Mouse (Mus musculus): ENCODE results near the gene Hfe2.

The Hfe2 gene

DNA sequence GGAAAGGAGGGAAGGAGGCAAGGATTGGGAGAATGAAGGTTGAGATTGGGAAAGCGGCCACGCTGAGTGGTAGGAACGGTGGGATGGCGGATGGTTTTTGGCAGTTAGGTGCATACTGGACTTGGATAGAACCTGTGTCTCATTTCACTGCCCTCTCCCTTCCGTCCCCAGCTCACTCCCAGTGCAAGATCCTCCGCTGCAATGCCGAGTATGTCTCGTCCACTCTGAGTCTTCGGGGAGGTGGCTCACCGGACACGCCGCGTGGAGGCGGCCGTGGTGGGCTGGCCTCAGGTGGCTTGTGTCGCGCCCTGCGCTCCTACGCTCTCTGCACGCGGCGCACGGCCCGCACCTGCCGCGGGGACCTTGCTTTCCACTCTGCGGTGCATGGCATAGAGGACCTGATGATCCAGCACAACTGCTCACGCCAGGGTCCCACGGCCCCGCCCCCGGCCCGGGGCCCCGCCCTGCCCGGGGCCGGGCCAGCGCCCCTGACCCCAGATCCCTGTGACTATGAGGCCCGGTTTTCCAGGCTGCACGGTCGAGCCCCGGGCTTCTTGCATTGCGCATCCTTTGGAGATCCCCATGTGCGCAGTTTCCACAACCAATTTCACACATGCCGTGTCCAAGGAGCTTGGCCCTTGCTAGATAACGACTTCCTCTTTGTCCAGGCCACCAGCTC, 2.0 kb downstream of the Hfe2 start:
- DNase-seq (ENCODE audit: low read depth, low spot score): no peak

DNA sequence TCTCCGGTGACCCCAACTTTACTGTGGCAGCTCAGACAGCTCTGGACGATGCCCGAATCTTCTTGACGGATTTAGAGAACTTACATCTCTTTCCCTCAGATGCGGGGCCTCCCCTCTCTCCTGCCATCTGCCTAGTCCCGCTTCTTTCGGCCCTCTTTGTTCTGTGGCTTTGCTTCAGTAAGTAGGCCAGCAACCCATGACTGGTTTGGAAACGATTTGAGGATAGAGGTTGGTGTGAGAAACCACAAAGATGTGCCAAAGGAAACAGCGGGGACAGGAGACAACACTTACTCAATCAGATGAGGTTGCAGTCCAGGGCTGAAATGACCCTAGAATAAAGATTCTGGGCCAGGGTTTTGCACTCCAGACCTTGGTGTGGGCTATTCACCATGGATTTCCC, 3.5 kb downstream of the Hfe2 start:
- no peak for DNase-seq (ENCODE audit: low read depth, low spot score)

DNA sequence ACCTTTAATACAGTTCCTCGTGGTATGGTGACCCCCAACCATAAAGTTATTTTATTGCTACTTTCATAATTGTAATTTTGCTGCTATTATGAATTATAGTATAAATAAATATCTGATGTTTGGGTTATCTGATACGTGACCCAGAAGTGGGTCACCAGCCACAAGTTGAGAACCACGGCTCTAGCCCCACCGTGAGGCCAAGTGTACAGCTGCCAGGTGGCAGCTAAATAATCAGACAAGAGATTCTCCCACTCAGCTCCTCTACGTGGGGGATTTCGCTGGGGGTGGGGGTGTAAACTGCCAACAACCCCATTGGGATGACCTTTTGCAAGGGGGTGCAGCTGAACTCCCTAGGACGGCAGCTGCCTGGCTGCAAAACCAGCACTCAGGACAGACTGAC, 7.1 kb downstream of the Hfe2 start:
- no peak for DNase-seq (ENCODE audit: low read depth, low spot score)

DNA sequence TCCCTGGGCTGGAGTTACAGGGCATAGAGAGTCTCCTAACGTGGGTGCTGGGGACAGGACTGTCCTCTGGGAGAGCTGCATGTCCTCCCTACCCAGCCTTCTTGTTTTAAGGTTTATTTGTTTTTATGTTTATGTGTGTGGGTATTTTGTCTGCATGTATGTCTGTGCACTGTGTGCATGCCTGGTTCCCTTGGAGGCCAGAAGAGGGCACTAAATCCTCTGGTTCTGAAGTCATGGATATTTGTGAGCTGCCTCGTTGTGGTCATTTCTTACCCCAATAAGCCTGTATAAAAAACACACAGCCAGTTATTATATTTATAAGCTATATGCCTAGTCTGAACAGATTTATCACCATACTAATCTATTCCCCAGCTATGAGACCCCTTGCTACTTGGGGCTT, 9.3 kb downstream of the Hfe2 start:
- no peak for DNase-seq (ENCODE audit: low read depth, low spot score)

DNA sequence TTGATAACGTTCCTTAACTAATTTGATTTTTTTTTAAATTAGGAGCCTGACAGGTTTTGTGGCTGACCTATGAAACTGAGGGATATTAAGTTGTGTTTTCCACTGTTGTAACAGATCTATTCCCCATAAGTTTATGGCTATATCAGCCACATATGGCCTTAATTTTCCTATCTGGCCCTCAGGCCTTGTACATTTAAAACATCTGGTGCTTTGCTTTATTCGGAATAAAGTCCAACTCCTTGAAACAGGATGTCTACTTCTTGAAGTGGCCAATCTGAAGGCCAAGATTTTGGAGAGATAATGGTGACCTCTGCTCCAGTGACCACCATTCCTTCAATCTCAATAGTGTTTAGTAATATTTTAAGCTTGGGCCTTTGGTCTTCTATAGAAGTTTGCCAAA, 14.3 kb downstream of the Hfe2 start:
- no peak for DNase-seq (ENCODE audit: low read depth, low spot score)

DNA sequence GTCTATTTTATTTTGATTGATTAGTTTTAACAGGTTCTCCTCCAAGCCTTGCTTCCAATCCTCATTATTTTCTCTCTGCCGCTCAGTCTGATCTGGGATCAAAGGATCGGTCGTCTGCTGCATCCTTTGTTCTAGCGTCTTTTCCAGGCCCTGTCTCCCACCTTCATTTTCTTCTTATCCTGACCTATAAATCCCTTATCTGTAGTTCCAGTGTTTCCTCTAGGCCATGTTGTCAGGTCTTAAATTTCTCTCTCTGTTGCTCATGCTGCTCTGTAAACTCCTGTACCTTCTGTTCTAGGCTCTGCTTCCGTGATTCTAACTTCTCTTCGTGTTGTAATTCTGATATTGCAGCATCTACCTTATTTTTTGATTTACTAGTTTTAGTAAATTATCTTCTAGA, 15.8 kb downstream of the Hfe2 start:
- DNase-seq (ENCODE audit: low read depth, low spot score): no peak

DNA sequence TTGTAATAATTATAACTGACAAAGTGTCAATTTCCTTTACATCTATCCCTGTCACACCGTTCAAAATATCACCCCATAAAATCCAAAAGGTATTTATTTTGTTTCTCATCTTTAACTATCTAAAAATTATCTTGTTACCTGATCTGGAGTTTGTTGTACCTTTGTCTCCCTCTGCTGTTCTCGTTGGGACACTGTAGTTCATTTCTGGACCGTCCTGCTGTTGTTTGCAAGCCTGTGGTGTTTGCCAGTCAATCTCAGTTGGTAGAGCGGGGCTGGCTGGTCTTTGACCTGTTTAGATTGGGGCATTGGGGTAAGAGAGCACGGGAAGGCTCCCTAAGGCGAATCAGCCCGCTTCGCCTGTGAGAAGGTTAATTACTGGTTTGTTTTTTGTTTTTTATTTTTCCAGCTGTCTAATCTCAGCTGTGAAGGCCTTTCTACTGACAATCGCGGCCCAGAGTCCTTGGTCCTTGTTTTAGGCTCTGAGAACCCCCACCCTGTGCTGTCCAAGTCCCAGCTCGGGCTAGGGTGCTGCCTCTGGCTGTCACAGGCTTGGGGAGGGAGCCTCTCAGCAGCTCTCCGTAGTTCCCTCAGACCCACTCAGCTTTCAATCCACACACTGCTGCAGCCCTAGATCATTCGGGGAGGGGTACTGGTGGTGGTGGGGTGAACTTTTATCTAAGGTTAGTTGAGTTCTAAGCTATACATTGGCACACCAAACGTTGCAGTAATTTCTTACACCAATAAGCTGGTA, 16.5 kb downstream of the Hfe2 start:
- DNase-seq (ENCODE audit: low read depth, low spot score): no peak

DNA sequence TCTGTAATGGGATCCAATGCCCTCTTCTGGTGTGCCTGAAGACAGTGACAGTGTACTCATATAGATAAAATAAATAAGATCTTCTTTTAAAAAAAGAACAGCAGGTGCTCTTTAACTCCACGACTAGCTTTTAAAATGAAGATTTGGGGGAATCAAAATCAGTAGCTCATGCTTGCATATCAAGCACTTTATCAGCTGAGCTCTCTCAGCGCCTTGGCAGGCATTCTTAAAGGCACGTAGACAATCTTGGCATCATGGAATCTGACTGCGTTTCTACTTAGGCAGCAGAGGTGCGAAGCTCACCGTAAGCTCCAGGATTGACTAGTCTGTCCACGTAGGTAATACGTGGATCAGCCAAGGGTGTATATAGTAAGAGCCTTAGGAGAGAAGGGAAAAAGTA, 17.6 kb downstream of the Hfe2 start:
- DNase-seq (ENCODE audit: low read depth, low spot score): no peak

DNA sequence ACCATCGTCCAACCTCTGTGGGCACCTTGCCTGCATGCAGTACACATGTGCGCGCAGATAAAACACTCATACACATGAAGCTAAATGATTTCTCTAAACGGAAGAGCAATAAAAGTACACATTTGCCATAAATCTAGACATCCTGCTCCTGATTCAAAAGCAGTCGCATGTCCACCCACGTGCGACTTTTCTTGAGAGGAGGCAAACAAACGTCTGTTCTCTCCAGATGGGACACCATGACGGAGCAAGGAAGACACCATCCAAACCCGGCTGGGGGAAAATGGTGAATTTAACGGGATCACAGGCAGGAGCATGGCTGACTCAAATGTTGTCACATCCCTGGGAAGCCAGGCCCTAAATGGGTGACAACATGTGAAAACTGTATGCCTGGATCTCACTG, 18.4 kb downstream of the Hfe2 start:
- DNase-seq (ENCODE audit: low read depth, low spot score): no peak

DNA sequence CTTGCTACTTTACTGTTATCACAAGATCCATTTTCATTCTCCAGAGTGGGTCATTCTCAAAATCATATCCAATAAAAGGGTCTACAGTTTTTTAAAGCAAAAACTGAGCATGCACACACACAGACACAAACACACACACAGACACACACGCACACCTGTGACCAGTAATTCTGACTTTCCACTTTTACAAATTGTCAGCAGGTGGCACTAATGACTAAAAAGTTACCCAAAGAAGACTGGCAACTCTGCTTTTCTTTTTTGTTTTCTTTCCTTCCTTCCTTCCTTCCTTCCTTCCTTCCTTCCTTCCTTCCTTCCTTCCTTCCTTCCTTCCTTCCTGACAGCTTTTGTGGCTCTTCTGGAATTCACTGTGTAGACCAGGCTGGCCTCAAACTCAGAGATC, 20.6 kb downstream of the Hfe2 start:
- no peak for DNase-seq (ENCODE audit: low read depth, low spot score)

DNA sequence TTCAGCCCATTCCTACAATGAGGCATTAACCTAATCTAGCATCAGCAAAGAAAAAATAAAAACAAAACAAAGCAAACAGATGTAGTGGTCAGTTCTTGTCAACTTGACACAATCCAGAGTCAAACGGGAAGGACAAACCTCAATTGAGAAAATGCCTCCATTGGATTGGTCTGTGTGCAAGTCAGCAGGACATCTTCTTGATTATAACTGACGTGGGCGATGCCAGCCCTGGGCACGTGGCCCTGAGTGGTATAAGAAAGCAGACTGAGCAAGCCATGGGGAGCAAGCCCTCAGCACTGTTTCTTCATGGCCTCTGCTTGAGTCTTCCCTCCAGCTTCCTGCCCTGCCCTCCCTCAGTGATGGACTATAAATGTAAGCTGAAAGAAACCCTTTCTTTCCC, 21.9 kb downstream of the Hfe2 start:
- DNase-seq (ENCODE audit: low read depth, low spot score): no peak

DNA sequence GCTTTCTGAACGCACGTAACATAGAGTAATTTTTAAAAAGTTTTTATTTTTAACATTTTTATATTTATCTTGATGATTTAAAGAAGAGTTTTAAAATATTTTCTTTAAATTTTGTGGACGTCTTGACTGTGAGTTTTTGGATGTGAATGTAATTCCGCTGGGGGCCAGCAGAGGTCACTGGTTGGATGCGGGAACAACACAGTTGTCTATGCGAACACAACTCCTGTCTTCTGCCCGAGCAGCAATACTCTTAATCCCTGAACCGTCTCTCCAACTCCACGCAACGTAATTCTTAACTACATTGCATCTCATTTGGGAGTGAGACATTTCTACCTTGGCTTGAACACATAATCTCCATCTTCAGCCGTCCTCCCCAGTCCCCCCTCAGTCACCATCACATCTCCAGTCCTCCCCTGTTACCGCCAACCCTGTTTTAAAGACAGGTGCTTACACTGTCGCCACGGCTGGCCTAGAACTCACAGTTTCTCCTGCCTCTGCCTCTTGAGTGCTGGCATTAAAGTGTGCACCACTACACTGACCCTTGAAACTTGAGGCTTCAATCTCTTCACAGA, 22.5 kb downstream of the Hfe2 start:
- DNase-seq (ENCODE audit: low read depth, low spot score): no peak

DNA sequence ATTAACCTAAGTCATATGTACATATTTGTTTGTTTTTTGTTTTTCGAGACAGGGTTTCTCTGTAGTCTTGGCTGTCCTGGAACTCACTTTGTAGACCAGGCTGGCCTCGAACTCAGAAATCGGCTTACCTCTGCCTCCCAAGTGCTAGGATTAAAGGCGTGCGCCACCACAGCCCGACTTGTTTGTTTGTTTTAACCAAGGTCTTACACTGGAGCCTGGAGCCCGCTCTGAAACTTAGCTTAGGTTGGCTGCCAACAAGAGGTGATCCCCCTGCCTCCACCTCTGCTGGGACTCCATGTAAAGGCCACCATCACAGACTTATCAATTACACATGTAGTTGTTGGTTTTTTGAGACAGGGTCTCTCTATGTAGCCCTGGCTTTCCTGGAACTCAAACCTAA, 23.9 kb downstream of the Hfe2 start:
- no peak for DNase-seq (ENCODE audit: low read depth, low spot score)

DNA sequence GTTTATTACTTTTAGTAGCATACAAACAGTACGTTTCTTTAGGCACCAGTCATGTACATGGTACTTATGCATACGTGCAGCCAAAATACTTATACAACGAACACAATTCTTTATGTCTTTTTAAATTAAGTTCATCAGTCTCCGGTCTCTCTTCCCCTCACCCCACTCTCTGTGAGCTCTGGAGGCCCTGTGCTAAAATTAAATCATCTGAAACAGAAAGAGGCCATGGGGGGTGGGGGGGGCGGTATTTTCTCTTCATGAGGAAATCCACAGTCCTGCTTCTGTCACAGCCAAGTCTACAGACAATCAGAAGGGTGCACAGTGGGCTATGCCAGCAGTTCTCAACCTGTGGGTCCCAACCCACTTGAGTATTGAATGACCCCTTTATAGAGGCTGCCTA, 24.4 kb downstream of the Hfe2 start:
- no peak for DNase-seq (ENCODE audit: low read depth, low spot score)

DNA sequence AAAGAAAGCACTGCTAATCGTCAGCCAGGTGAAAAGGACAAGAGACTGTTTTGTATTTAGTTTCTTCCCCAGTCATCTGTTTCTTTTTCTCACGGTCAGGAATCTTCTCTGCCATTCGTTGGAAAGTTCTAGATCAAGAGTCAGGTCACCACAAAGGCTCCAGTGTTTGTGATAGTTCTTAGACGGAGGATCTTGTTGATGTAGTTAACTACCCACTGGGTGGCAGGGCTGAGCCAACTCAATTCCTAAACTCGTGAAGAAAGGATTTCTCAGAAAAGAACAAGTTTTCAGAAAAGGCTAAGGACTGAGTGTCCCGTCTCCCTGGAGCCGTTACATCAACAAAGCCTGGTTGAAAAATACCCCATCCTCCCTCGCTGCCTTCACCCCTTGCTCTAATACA, 26.2 kb downstream of the Hfe2 start:
- DNase-seq (ENCODE audit: low read depth, low spot score): no peak

DNA sequence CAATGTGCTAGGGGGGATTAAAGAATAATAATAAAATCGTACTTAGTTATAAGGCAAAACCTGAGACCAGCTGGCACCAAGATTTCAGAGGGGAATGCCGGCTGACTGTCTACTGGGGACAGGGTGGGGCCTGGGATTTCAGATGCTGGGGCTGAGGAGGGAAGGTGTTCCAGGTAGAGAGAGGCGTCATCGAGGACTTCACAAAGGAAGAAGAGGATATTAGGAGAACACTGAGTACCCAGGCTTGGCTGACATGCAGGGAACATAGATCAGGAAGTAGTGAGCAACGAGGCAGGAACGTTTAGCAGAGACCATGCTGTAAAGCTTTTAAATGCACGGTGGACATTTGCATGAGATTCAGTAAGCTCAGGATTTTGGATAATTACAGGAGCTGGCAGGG, 26.9 kb downstream of the Hfe2 start:
- no peak for DNase-seq (ENCODE audit: low read depth, low spot score)

DNA sequence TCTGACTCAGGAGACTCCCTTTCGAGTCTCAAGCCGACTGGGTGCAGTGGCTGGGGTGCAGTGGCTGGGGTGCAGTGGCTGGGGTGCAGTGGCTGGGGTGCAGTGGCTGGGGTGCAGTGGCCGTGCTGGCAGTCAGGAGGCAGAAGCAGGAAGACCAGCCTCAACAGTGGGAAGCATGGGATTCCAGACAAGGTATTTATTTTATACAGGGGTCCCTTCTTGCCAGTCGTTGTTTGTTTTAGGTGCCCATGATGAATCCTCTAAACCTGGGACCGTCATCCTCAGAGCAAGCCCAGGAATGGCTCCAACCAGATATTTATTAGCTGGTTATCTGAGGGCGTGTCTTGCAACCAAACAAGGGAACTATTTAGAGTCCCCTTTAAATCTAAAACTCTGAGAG, 28.6 kb downstream of the Hfe2 start:
- no peak for DNase-seq (ENCODE audit: low read depth, low spot score)

DNA sequence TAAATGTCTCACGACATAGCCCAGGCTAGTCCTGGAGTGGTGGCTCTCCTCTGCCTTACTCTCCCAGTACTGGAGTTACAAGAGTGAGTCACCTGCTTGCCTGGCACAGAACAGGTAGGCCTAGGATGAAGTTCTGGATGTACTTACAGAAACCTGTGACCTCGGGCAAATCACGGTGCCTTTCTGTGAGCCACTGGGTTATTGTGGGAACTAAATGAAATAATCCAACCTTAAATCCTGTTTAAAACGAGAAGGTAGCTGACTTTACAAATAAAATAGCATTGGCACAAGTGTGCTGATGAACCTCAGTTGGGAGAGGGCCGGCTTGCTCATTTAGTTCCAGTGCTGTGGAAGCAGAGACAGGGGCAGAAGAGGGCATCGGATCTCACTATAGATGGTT, 29.3 kb downstream of the Hfe2 start:
- no peak for DNase-seq (ENCODE audit: low read depth, low spot score)

DNA sequence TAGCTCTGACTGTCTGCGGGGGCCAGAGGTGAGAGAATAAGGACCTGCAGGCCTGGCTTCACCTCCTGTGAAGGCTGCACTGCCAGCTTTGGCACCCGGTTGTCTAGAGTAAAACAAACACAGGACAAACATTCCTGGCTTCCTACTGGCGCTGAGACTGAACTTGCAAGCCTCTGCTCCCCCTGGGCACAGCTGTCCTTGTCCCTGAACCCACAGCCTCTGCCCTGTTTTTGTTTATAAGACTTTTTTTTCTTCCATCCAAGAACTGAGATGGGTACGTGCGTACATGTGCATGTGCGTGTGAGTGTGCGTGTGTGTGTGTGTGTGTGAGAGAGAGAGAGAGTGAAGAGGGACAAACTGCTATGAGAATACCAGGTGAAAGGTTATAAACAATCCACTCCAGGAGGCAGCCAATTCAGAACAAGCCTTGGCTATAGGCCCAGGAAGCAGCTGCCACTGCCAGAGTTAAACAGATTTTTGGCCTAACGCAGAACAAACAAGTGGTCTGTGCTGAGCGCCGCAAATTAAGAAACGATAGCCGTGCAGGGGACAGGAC, 30.1 kb downstream of the Hfe2 start:
- DNase-seq (ENCODE audit: low read depth, low spot score): no peak

DNA sequence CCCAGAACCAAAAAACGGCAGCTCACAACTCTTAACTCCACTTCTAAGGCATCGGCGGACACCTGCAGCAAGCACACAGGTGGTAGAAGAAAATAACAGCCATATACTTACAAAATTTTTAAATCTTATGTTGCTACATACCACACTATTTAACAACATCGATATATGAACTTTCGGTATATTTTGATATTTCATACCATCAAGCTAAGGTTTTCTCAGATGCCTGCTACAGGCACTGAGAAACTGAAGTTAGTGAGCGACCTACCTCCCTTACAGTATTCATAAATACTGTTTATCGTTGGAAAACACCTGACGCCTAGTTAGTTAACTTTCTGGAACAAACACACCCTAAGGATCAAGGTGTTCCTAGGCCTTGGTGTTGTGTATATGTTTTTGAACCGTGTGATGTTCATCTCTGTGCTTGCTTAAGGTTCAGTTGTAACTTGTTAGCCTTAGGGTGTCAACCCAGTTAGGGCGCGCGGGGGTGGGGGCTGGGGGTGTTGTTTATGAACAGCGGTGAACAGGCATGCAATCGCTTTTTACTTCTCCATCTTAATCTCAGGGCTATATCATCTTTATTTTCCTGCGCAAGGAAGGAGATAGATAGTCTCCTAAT, 31.1 kb downstream of the Hfe2 start:
- DNase-seq (ENCODE audit: low read depth, low spot score): no peak

DNA sequence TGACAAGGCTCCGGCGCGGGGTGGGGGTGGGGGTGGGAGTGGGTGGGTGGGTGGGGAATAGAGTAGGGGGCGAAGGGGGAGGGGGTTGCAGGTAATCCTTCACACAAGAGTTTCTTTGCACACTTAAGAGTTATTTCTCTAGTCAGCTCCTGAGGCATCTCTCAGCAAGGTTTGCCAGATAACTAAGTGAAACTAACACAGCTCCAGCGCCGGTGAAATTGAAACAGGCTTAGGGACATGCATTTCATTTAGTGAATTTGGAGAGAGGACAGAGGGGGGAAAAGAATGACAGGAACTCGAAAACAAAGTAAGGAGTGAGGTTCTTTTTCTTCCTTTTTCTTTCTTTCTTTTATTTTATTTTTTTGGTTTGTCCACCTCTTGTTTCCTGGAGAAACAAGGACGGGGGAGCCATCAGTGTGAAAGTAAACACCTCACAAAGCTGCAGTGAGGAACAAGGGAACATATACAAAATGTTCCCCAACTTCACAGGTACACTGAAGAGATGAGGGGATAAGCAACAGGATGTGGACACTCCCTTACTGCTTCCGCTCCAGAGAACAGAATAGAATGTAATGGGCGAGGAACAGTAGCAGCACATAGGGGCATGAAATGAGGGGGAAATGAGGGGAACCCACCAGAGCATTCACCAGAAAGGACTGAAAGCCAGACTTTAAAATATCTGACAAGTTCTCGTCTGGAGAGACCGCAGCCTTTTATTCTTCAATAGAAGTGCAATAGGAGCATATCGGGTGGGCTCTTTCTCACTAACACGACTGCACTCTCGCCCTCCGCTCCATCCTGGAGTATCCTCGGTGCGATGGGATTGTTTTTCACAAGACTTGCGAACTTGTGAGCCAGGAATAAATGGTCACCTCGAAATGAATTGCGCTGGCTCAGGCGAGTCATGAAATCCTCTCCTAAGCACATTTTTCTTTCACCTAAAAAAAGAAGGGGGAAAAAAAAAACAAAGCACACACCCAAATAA, 32.0 kb downstream of the Hfe2 start:
- DNase-seq (ENCODE audit: low read depth, low spot score): no peak
